Mouse (Mus musculus): ENCODE results near the gene Sgce.

DNA sequence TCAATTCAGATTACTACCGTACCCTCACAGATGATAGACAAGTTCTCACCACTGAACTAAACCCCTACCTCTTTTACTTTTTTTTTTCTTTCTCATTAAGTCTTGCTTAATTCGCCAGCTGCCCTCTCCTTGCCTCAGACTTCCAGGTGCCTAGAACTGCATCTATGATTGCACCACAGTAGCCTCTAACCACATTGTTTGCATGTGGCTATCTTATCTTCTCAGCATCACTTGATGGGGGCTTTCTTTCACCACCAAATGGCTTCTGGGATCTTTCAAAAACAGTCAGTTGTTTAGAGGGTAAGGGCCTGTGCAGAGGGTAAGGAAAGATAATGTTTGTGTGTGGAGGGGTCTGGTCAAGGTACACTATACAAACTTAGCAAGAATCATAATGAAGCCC lies 82.7 kb downstream of the Sgce start:
- no peak for TF ChIP-seq CTCF (IDR thresholded peaks at IDR 0.05; ENCODE audit: control insufficient read depth, insufficient read depth, low read length)
- TF ChIP-seq POLR2A (IDR thresholded peaks at IDR 0.05; ENCODE audit: borderline replicate concordance, control insufficient read depth, low read depth, low read length): no peak
